Mouse (Mus musculus): ENCODE results near the gene Gm49369. TPM values are rescaled to one million over a fixed set of nuclear protein-coding genes. Genes with fewer than 3 reads are reported as not detected.
A peak's percentile ranks its signal among the peaks of the same experiment; 100 is the strongest.

The Gm49369 gene
- polyA plus RNA-seq (2016; fragmentation: Nextera tagmentation; extraction: Ambion mirVana): 0.63 and 1.1 TPM in 2 replicates

DNA sequence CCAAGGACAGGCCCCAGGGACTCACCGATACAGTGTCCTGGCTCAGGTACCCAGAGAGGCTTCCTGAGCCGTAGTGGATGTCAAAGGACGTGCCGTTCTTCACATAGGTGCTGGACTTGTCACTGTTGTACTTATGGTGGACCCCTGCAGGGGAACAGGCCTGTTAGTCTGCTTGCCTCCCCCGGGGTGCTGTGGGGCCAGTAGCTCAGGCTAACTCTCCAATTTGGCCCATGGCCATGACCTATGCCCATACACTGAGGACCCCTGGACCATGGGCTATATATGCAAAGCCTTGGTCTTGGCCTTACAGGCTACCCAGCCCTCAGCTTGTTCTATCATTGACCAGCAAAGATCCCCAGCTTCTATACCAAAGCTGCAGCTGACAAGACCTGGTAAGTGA lies at the start of gene Gm49369:
Gene Gm49369, minus strand, starts transcription at position 101 of the 400 bp plus-strand sequence.
- peaks cover 19% of the 10 kb centered on the region for H3K4me1 ChIP-seq
- H3K4me3 ChIP-seq: no peak within 1 kb of the TSS
- DNase-seq (ENCODE audit: low spot score): no peak
- H3K27ac ChIP-seq: no peak within 1 kb of the TSS
- 93% methylated on average over 5 of the region's 5 CpGs for WGBS
- H3K9me3 ChIP-seq (replicated peaks): no peaks in the 10 kb centered on the region
- peaks cover 83% of the 10 kb centered on the region for H3K36me3 ChIP-seq
- no peaks in the 10 kb centered on the region for H3K27me3 ChIP-seq (ENCODE audit: low read depth, poor library complexity, severe bottlenecking)

DNA sequence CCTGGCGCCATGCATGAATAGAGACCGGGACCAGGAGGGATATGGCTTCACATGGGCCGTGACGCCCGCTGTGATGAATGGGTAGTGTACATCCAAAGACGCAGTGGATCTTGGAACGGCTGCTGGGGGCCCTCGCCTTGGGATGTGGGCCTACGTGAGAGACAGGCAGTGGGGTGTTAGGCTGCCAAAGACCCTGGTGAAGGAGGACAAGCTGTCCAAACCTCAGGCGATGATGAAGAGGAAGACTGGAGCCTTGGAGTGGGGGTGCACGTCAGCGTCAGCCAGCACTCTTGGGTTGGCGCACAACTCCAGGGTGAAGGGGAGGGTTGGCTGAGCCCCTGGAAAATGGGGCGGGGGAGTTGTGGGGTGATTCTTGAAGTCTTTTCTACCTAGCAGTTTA lies 48.6 kb upstream of the Gm49369 start:
- Histone ChIP-seq H3K27me3 (ENCODE audit: low read depth, poor library complexity, severe bottlenecking) (peaks cover 3% of the 10 kb centered on the region; the same call in 1 of the 2 replicates), H3K27ac (peak overlapping the region; percentile 28), H3K4me3 (no peak overlapping the region), H3K9me3 (replicated peaks) (no peaks in the 10 kb centered on the region), H3K36me3 (no peaks in the 10 kb centered on the region), H3K4me1 (peaks cover 29% of the 10 kb centered on the region)
- DNase-seq (ENCODE audit: low spot score): no peak
- 93% methylated on average over 14 of the region's 14 CpGs for WGBS

DNA sequence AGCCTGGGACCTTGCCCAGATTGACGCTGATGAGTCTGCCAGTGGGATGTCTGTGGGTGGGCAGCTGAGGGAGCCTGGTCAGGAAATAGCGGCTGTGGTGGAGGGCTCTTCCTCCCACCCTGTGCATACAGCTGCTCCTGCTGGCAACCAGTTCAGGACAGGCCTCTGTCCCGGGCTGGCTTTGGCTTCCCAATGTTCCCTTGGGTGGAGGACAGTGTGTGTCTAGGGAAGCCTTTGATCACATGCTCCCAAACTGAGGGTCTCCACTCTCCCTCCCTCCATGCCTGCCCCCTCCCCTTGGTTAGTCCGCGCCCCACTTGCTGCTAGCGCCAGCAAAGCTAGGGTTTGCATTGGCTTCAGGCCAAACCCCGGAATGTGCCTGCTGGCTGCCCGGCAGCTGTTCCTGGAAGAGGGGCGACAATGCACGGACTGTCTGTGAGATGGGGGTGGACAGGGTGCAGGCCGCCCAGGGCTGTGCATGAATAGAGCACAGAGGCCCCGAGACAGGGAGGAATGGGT lies 47.8 kb upstream of the Gm49369 start:
- H3K9me3 ChIP-seq (replicated peaks): no peaks in the 10 kb centered on the region
- H3K27me3 ChIP-seq (ENCODE audit: low read depth, poor library complexity, severe bottlenecking): peaks cover 3% of the 10 kb centered on the region; the same call in 1 of the 2 replicates
- no peak overlapping the region for H3K4me3 ChIP-seq
- 85% methylated on average over 12 of the region's 12 CpGs for WGBS
- peak overlapping the region; percentile 27 for H3K27ac ChIP-seq
- DNase-seq (ENCODE audit: low spot score): no peak
- no peaks in the 10 kb centered on the region for H3K36me3 ChIP-seq
- peaks cover 26% of the 10 kb centered on the region for H3K4me1 ChIP-seq

DNA sequence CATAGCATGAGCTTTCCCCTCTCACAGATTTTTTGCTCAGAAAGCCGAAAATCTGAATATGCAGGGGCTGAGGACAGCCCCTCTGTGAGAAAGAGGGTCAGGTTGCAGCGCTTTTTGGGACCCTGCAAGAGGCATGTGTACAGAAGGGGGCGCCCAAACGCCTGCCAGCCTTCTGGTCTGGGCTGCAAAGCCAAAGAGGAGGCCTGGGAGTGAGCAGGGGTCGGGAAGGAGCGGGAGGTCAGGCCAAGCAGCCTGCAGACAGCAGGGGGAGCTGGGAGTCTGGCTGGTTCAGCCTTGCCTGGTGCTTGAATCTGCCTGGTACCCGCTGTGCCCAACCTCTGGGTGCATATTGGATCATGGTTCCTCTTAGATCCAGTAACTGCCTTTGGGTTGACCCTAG lies 45.7 kb upstream of the Gm49369 start:
- Histone ChIP-seq H3K27me3 (ENCODE audit: low read depth, poor library complexity, severe bottlenecking) (peaks cover 3% of the 10 kb centered on the region; the same call in 1 of the 2 replicates), H3K4me3 (no peak overlapping the region), H3K27ac (0 out of 2 replicates have a peak overlapping the region, but pooled peaks have one; percentile 54), H3K4me1 (peaks cover 17% of the 10 kb centered on the region), H3K9me3 (replicated peaks) (no peaks in the 10 kb centered on the region), H3K36me3 (no peaks in the 10 kb centered on the region)
- peak; percentile 85 for DNase-seq (ENCODE audit: low spot score)
- WGBS: 0% methylated on average over 7 of the region's 7 CpGs

DNA sequence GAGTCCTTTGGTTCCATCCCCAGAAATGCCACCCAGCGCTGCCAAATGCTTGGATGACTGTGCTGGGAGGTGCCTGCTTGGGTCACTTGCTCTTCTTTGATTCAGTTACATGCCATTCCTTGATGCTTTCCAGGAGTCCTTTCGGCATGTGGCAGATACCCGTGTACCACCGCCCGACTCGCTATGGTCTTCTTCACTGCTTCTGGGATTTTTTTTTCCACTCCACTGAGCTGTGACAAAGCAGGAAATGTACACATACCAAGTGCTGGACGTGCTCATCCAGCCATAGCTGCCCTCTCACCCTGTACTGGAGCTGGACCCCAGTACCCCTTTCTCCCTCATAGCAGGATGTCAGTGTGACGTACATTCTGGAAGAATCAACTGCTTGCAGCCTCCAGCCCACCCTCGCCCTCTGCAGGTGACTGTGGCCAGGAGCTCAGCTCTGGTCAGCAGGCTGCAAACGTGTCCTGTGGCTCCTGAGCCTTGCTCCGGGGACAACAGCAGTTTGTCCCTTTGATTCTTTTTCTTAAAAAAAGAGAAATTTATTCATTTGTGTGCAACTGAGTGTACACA lies 43.3 kb upstream of the Gm49369 start:
- Histone ChIP-seq H3K4me1 (peaks cover 17% of the 10 kb centered on the region), H3K27ac (no peak overlapping the region), H3K36me3 (no peaks in the 10 kb centered on the region), H3K4me3 (no peak overlapping the region), H3K9me3 (replicated peaks) (no peaks in the 10 kb centered on the region), H3K27me3 (ENCODE audit: low read depth, poor library complexity, severe bottlenecking) (peaks cover 3% of the 10 kb centered on the region; the same call in 1 of the 2 replicates)
- no peak for DNase-seq (ENCODE audit: low spot score)
- WGBS: 71% methylated on average over 11 of the region's 11 CpGs

DNA sequence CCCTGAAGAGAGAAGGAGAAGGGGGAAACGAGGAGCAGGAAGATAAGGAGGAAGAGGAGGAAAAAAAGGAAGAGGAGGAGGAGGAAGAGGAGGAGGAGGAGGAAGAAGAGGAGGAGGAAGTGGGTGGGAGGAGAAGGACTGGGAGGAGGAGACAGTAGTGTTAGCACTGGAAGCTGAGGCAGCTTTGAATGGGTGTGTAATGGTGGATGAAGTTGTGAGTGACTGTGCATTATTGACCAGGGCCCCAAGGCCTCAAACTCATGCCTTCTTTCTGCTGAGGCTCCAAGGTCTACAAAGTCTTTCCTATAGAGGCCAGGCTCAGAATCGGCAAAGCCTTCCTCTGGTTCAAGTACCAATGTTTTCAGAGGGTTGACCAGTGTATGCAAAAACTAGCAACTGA lies 39.4 kb upstream of the Gm49369 start:
- DNase-seq (ENCODE audit: low spot score): no peak
- Histone ChIP-seq H3K4me1 (no peaks in the 10 kb centered on the region), H3K27me3 (ENCODE audit: low read depth, poor library complexity, severe bottlenecking) (0 out of 2 replicates have a peak, but pooled peaks cover 2% of the 10 kb centered on the region), H3K4me3 (no peak overlapping the region), H3K9me3 (replicated peaks) (no peaks in the 10 kb centered on the region), H3K36me3 (no peaks in the 10 kb centered on the region), H3K27ac (no peak overlapping the region)
- WGBS: 84% methylated on average over 2 of the region's 2 CpGs

DNA sequence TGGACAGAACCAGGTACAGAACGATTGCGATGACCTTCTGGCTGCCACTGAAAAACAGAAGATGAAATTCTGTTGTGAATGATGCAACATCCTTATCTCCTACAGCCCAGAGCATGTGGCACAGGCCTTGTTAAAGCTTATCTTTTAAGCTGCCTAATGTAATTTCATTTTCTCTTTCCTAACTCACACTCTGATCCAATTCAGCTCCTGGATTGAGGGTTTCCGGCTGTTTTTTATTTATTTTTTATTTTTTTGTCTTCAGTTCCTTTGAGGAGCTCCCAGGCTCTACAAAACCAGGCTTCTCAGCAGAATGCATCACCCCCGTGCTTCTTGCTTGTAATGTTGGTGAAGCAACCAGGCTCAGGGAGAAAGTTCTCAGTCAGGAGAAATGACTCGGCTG lies 37.4 kb upstream of the Gm49369 start:
- 88% methylated on average over 5 of the region's 5 CpGs for WGBS
- H3K36me3 ChIP-seq: no peaks in the 10 kb centered on the region
- H3K27me3 ChIP-seq (ENCODE audit: low read depth, poor library complexity, severe bottlenecking): no peaks in the 10 kb centered on the region
- no peak overlapping the region for H3K27ac ChIP-seq
- no peak for DNase-seq (ENCODE audit: low spot score)
- H3K9me3 ChIP-seq (replicated peaks): no peaks in the 10 kb centered on the region
- no peak overlapping the region for H3K4me3 ChIP-seq
- H3K4me1 ChIP-seq: no peaks in the 10 kb centered on the region

DNA sequence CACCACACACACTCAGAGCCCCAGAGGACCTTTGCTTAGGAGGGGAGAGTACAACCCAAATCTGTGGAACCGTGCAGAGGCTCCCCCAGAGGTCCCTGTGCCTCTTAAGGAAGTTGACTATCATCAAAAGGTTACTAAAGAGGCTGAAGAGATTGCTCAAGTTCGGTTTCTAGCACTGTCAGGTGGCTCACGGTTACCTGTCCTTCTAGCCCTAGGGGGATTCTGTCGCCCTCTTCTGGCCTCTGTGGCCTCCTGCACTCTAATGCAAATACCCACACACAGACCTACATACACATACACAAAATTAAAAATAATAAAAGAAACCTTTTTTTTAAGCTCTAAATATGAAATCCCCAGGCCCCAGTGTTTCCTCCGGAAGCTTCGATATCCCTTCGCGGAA lies 36.2 kb upstream of the Gm49369 start:
- 93% methylated on average over 8 of the region's 8 CpGs for WGBS
- H3K27ac ChIP-seq: no peak overlapping the region

DNA sequence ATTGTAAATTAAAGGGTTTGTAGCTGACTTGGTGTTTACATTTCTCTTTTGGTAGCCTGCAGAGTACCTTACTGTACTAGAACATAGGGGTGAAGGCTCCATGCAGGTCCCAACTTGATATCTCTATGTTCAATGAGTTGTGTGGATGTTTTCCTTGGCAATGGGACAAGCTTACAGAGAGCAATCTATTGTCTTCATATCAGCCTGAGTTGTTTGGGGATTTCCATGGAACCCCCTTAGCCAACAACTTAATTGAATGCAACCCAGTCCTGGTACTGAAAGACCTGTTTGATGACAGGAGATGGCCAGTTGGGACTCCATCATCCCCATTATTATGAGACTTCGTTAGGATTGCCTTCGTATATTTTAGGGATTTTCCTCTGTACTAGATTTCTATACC lies 35.6 kb upstream of the Gm49369 start:
- Histone ChIP-seq H3K27ac (no peak overlapping the region), H3K4me1 (no peaks in the 10 kb centered on the region), H3K9me3 (replicated peaks) (no peaks in the 10 kb centered on the region), H3K36me3 (no peaks in the 10 kb centered on the region), H3K27me3 (ENCODE audit: low read depth, poor library complexity, severe bottlenecking) (no peaks in the 10 kb centered on the region), H3K4me3 (no peak overlapping the region)
- WGBS: 97% methylated on average over 2 of the region's 2 CpGs
- no peak for DNase-seq (ENCODE audit: low spot score)

More for the DNA sequence above, 36.2 kb upstream of the Gm49369 start:
- no peaks in the 10 kb centered on the region for H3K27me3 ChIP-seq (ENCODE audit: low read depth, poor library complexity, severe bottlenecking)
- H3K4me1 ChIP-seq: no peaks in the 10 kb centered on the region
- H3K9me3 ChIP-seq (replicated peaks): no peaks in the 10 kb centered on the region
- no peak overlapping the region for H3K4me3 ChIP-seq
- no peak for DNase-seq (ENCODE audit: low spot score)
- no peaks in the 10 kb centered on the region for H3K36me3 ChIP-seq

DNA sequence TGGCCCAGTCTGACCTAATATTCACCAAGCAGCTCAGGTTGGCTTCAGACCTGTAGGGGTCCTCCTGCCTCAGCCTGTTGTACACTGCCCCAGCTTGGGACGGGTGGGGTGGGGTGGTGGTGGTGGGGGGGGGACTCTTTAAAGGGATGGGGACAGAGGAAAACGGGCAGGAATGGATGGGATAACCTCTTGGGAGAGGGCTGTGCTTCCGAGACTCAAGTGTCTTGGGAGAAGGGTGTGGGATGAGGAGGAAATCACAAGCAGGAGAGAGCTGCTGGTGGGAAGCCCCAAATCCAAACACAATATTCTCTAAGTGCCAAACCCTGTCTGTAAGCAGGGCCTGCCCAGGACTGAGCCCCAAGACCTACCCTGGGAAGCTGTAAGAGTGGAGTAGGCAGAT lies 33.8 kb upstream of the Gm49369 start:
- Histone ChIP-seq H3K4me3 (no peak overlapping the region), H3K27ac (no peak overlapping the region), H3K36me3 (no peaks in the 10 kb centered on the region), H3K4me1 (no peaks in the 10 kb centered on the region), H3K9me3 (replicated peaks) (no peaks in the 10 kb centered on the region), H3K27me3 (ENCODE audit: low read depth, poor library complexity, severe bottlenecking) (no peaks in the 10 kb centered on the region)
- no peak for DNase-seq (ENCODE audit: low spot score)
- 66% methylated on average over 3 of the region's 3 CpGs for WGBS

DNA sequence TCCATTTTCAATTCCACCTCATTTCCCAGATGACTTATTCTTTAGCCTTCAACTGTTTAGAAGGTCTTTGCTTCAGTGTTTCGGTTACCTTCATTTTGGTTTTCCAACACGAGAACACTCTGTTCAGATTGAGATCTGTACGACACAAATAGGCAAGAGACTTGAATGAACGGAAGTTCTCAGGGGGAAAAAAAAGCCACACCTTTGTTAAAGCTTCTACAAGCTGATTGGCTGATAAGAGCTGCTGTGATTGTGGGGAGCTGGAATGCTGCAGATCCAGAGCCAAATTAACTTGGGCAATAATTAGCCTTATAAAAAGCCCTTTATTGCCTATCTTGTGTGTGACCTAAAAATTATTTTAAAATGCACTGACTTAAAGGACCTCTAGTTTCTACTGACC lies 32.8 kb upstream of the Gm49369 start:
- Histone ChIP-seq H3K4me3 (no peak overlapping the region), H3K27me3 (ENCODE audit: low read depth, poor library complexity, severe bottlenecking) (no peaks in the 10 kb centered on the region), H3K36me3 (no peaks in the 10 kb centered on the region), H3K4me1 (no peaks in the 10 kb centered on the region), H3K27ac (no peak overlapping the region), H3K9me3 (replicated peaks) (no peaks in the 10 kb centered on the region)
- 73% methylated on average over 4 of the region's 4 CpGs for WGBS
- DNase-seq (ENCODE audit: low spot score): no peak

DNA sequence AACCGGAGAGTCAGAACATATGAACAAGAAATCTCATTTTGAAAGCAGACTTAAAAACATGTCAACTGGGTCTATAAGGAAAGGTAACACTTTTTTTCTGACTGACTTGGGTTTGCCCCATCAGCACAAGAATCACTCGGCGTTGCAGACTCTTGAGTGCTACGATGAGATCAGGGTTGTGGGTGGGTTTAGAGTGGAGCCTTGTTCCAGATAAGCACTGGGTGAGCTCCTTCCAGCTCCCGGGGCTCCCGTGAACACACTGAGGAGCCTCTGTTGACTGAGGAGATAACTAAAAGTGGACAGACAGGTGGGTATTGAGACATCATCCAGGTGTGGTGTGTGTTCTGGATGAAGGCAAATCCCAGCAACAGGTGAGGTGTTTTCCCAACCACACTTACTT lies 30.8 kb upstream of the Gm49369 start:
- Histone ChIP-seq H3K4me3 (no peak overlapping the region), H3K27ac (no peak overlapping the region), H3K9me3 (replicated peaks) (no peaks in the 10 kb centered on the region), H3K4me1 (no peaks in the 10 kb centered on the region), H3K36me3 (no peaks in the 10 kb centered on the region), H3K27me3 (ENCODE audit: low read depth, poor library complexity, severe bottlenecking) (no peaks in the 10 kb centered on the region)
- WGBS: 94% methylated on average over 6 of the region's 6 CpGs
- no peak for DNase-seq (ENCODE audit: low spot score)

DNA sequence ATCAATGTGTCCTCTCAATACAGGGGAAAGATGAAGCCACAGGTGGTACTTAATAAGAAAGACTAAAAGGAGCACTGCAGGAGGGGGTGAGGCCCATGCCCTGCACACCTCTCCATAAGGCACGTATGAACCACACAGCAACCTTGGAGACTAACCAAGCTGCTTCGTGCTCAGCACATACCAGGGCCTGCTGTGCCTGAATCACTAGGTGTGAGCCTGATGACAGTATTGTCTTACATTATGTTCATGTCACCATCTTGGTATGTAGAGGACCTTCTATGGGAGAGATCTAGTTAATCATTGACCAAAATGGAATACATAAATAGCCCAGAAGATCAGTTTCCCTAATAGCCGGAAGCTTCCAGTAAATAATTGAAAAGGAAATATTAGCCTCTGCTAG lies 27.1 kb upstream of the Gm49369 start:
- Histone ChIP-seq H3K27me3 (ENCODE audit: low read depth, poor library complexity, severe bottlenecking) (no peaks in the 10 kb centered on the region), H3K4me1 (no peaks in the 10 kb centered on the region), H3K27ac (no peak overlapping the region), H3K9me3 (replicated peaks) (no peaks in the 10 kb centered on the region), H3K4me3 (no peak overlapping the region), H3K36me3 (no peaks in the 10 kb centered on the region)
- WGBS: 89% methylated on average over 3 of the region's 3 CpGs
- no peak for DNase-seq (ENCODE audit: low spot score)

DNA sequence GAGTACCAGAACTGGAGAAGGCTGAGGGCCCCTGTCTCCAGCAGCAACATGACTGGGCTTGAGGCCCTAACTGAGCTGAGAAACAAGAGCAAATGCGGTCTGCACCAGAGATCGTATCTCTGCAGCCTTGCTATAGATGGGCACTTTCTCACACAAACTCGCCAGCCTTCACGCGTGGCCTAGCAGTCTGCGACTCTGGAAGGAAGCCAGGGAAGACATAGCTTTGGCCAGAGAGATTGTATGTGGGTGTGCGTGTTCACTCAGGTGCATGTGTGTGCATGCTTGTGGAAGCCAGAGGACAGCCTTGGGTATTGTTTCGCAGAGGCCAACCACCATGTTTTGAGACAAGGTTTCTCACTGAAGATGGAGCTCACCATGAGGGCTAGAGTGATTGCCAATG lies 26.2 kb upstream of the Gm49369 start:
- Histone ChIP-seq H3K36me3 (no peaks in the 10 kb centered on the region), H3K27me3 (ENCODE audit: low read depth, poor library complexity, severe bottlenecking) (no peaks in the 10 kb centered on the region), H3K27ac (no peak overlapping the region), H3K4me1 (no peaks in the 10 kb centered on the region), H3K4me3 (no peak overlapping the region), H3K9me3 (replicated peaks) (no peaks in the 10 kb centered on the region)
- no peak for DNase-seq (ENCODE audit: low spot score)
- 91% methylated on average over 8 of the region's 8 CpGs for WGBS
